Mouse (Mus musculus) cerebellum, adult 2 months (tissue): Measurements from ENCODE around the gene Plxnc1. TPM values are rescaled to one million over a fixed set of nuclear protein-coding genes. Genes with fewer than 3 reads are reported as not detected.

Source experiments
- DNase-seq, 2 experiments: peaks; one replicate each; pipeline ENCODE4 v3.0.0; 2021
- H3K27ac ChIP-seq: fragments of 200-500 bp; 2 replicates; pipeline ENCODE4 v1.5.1; 2012; ENCODE audit warnings: low read length, control low read depth, inconsistent platforms; ENCODE audit not compliant: insufficient read depth
- H3K27me3 ChIP-seq: fragments of 200-500 bp; 2 replicates; pipeline ENCODE4 v1.6.1; 2012; ENCODE audit warnings: inconsistent platforms, mild to moderate bottlenecking, low read length, moderate library complexity; ENCODE audit not compliant: control insufficient read depth, insufficient read depth
- H3K4me1 ChIP-seq: fragments of 200-500 bp; 2 replicates; pipeline ENCODE4 v1.6.1; 2011; ENCODE audit warnings: low read length; ENCODE audit not compliant: control insufficient read depth, insufficient read depth
- H3K4me3 ChIP-seq: fragments of 200-500 bp; replicated peaks from 2 replicates; pipeline ENCODE3; 2011; ENCODE audit warnings: mild to moderate bottlenecking, low read depth, low read length, control low read depth; ENCODE audit not compliant: insufficient read depth
- CTCF ChIP-seq: fragments of 200-500 bp; IDR thresholded peaks from 2 replicates; pipeline ENCODE4 v1.5.1; 2011; ENCODE audit warnings: low read depth, mild to moderate bottlenecking, control low read depth, low read length, moderate library complexity, borderline replicate concordance; ENCODE audit not compliant: insufficient read depth
- POLR2A ChIP-seq: fragments of 200-500 bp; IDR thresholded peaks from 2 replicates; pipeline ENCODE4 v1.6.1; 2011; ENCODE audit warnings: low read length, control low read depth, borderline replicate concordance; ENCODE audit not compliant: insufficient read depth
- WGBS: fragments of 180-500 bp; shearing (Covaris S2); methylation state at CpG from one replicate; pipeline ENCODE4 v1.1.7; 2018; 5-methylcytosine and 5-hydroxymethylcytosine counted together
- polyA plus RNA-seq: library from polyadenylated mRNA; depleted of rRNA; stranded (reverse); fragments of >200 nt; gene quantifications from 2 replicates; pipeline ENCODE4 v1.2.3, GENCODE M21; 2012

Plxnc1 gene
- polyA plus RNA-seq, 1 experiment: 8.2 TPM

DNA sequence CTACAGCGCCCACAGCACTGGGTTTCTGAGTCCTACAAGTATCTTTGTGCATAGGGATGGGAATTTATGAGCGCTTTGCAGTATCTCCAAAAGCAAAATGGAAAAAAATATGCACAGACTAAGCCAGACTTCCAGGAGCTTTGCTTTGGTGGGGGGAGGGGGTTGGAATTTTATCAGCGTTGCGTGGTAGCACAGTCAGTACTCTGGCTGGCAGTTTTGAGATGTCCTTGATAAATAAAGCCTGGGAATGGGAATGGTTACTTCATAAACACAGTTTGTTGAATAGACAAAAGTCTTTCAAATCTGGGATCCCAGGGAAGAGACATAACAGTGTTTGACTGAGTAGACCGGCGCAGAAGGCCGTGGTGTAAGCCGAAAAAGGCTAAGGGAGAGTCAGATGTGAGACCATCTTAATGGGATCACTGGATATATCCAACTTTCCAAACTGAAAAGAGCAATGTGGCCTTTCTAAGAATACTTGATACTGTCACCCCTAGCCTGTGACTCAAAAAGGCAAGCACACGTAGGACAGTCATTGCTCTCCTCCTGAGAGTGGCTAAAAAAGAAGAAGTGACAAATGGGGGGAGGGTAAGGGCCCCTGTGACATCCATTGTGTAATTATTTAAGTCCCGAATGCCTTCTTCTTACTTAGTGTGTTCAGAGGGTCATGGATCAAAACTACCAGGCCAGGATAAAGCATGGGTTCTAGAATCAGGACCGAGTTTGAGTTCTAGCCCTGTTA, 35.5 kb downstream of the Plxnc1 start:
- H3K4me1 ChIP-seq: no peaks in the 10 kb centered on the region
- DNase-seq: no peak
- TF ChIP-seq POLR2A (no peak), CTCF (no peak)
- H3K27ac ChIP-seq: no peak overlapping the region
- H3K4me3 ChIP-seq: no peak overlapping the region
- WGBS: 94% methylated on average over 11 of the region's 11 CpGs
- no peaks in the 10 kb centered on the region for H3K27me3 ChIP-seq

GRCm38 (mm10) chr10:94905689-94906473, 38.8 kb downstream of the Plxnc1 start:
- DNase-seq: peak; percentile 63 to 81
- no peaks in the 10 kb centered on the region for H3K4me1 ChIP-seq

GRCm38 (mm10) chr10:94905219-94905618, 39.4 kb downstream of the Plxnc1 start:
- no peaks in the 10 kb centered on the region for H3K27me3 ChIP-seq
- no peak overlapping the region for H3K27ac ChIP-seq
- WGBS: 10% methylated on average over 5 of the region's 5 CpGs
- DNase-seq: no peak
- no peaks in the 10 kb centered on the region for H3K4me1 ChIP-seq
- peak overlapping the region; percentile 40 for H3K4me3 ChIP-seq
- no peak for TF ChIP-seq CTCF
- TF ChIP-seq POLR2A: no peak

More at GRCm38 (mm10) chr10:94905689-94906473, 38.8 kb downstream of the Plxnc1 start:
- H3K4me3 ChIP-seq: peak overlapping the region; percentile 40
- TF ChIP-seq CTCF (no peak), POLR2A (no peak)
- no peaks in the 10 kb centered on the region for H3K27me3 ChIP-seq
- WGBS: 34% methylated on average over 21 of the region's 21 CpGs
- no peak overlapping the region for H3K27ac ChIP-seq

DNA sequence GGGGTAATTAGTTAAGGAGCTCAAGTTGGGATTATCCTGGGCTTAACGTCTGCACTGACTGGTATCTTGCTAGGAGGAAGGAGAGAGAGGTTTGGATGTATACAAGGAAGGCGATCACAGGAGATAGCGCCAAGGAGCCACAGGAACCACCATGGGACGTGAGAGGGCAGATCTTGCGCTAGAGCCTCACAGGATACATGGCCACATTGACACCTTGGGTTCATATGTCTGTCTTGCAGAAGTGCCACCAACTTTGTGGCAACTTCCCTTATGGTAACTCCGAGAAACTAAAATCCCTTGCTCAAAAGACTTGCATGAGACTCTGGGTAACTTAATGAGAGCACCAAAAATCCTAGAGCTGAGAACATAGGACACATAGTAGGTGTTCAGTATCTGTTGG, 47.7 kb downstream of the Plxnc1 start:
- WGBS: 90% methylated on average over 6 of the region's 6 CpGs
- Histone ChIP-seq H3K4me1 (no peaks in the 10 kb centered on the region), H3K4me3 (no peak overlapping the region), H3K27me3 (no peaks in the 10 kb centered on the region), H3K27ac (no peak overlapping the region)
- DNase-seq: no peak
- TF ChIP-seq CTCF: no peak
- TF ChIP-seq POLR2A: no peak

DNA sequence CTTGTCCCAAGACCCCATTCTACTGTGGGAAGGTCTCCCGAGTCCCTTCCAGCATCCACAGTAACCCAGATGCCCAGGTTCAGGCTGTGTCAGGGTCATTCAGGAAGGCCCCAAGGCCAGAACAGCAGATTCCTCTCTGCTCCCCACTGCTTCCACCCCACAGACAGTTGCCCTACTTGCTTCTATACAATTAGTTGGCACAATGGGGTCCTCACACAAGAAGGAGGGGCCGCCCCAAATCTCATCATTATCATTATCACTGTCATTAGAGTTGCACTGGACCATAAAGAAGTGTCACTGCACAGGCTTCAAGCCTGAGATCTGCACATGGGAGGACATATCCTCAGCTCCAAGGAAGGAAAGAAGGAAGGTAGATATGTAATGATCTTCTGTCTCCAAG, 48.3 kb downstream of the Plxnc1 start:
- TF ChIP-seq CTCF (no peak), POLR2A (no peak)
- no peak for DNase-seq
- Histone ChIP-seq H3K4me1 (no peaks in the 10 kb centered on the region), H3K27ac (no peak overlapping the region), H3K4me3 (no peak overlapping the region), H3K27me3 (no peaks in the 10 kb centered on the region)
- WGBS: 84% methylated on average over 2 of the region's 2 CpGs

GRCm38 (mm10) chr10:94895876-94896275, 48.8 kb downstream of the Plxnc1 start:
- no peak overlapping the region for H3K4me3 ChIP-seq
- no peak for DNase-seq
- no peaks in the 10 kb centered on the region for H3K4me1 ChIP-seq
- no peak overlapping the region for H3K27ac ChIP-seq
- no peaks in the 10 kb centered on the region for H3K27me3 ChIP-seq
- 93% methylated on average over 3 of the region's 3 CpGs for WGBS
- TF ChIP-seq CTCF (no peak), POLR2A (no peak)

- WGBS: 85% methylated on average over 4 of the region's 4 CpGs
- no peaks in the 10 kb centered on the region for H3K4me1 ChIP-seq
- DNase-seq: no peak
- H3K27me3 ChIP-seq: no peaks in the 10 kb centered on the region
- no peak overlapping the region for H3K4me3 ChIP-seq
- H3K27ac ChIP-seq: no peak overlapping the region
- TF ChIP-seq CTCF (no peak), POLR2A (no peak)
These were observed 54.9 kb downstream of the Plxnc1 start for GRCm38 (mm10) chr10:94889735-94890134.
